Mouse (Mus musculus): ENCODE measurements around the gene Mgat5. TPM values are rescaled to one million over a fixed set of nuclear protein-coding genes. Genes with fewer than 3 reads are reported as not detected.
A peak's percentile ranks its signal among the peaks of the same experiment; 100 is the strongest.

The Mgat5 gene
- polyA plus RNA-seq, 1 experiment from 2014 or later, result 8.9 TPM

GRCm38 (mm10) chr1:127366111-127366510 is 161.3 kb downstream of the Mgat5 start:
- Histone ChIP-seq H3K4me3 (ENCODE audit: low read depth, low read length) (no peak overlapping the region), H3K9me3 (ENCODE audit: control insufficient read depth, low read depth, low read length) (no peaks in the 10 kb centered on the region), H3K4me1 (ENCODE audit: control insufficient read depth, insufficient read depth, low read length) (0 out of 2 replicates have a peak, but pooled peaks cover 2% of the 10 kb centered on the region), H3K27ac (ENCODE audit: low read length) (no peak overlapping the region), H3K9ac (replicated peaks; ENCODE audit: low read depth, low read length) (no peak overlapping the region), H3K27me3 (ENCODE audit: control insufficient read depth, insufficient read depth, low read length) (no peaks in the 10 kb centered on the region), H3K36me3 (ENCODE audit: control insufficient read depth, insufficient read depth, low read length) (no peaks in the 10 kb centered on the region; the same call in 1 of the 2 replicates), H3K4me2 (replicated peaks; ENCODE audit: low read depth, low read length) (no peak overlapping the region)
- no peak for ATAC-seq (ENCODE audit: insufficient number of reproducible peaks, insufficient read depth, low FRiP score, low read depth)
- WGBS, result 65% methylated on average over 10 of the region's 10 CpGs

- H3K36me3 ChIP-seq (ENCODE audit: control insufficient read depth, insufficient read depth, low read length), result no peaks in the 10 kb centered on the region; the same call in 1 of the 2 replicates
- H3K9me3 ChIP-seq (ENCODE audit: control insufficient read depth, low read depth, low read length), result no peaks in the 10 kb centered on the region
- WGBS, result 69% methylated on average over 8 of the region's 8 CpGs
- no peak for ATAC-seq (ENCODE audit: insufficient number of reproducible peaks, insufficient read depth, low FRiP score, low read depth)
- 0 out of 2 replicates have a peak, but pooled peaks cover 2% of the 10 kb centered on the region for H3K4me1 ChIP-seq (ENCODE audit: control insufficient read depth, insufficient read depth, low read length)
- H3K9ac ChIP-seq (replicated peaks; ENCODE audit: low read depth, low read length), result no peak overlapping the region
- no peaks in the 10 kb centered on the region for H3K27me3 ChIP-seq (ENCODE audit: control insufficient read depth, insufficient read depth, low read length)
- H3K4me2 ChIP-seq (replicated peaks; ENCODE audit: low read depth, low read length), result no peak overlapping the region
- no peak overlapping the region for H3K27ac ChIP-seq (ENCODE audit: low read length)
- H3K4me3 ChIP-seq (ENCODE audit: low read depth, low read length), result no peak overlapping the region
Measured at GRCm38 (mm10) chr1:127368513-127368912, 163.7 kb downstream of the Mgat5 start.

GRCm38 (mm10) chr1:127369538-127369937 is 164.7 kb downstream of the Mgat5 start:
- Histone ChIP-seq H3K9me3 (ENCODE audit: control insufficient read depth, low read depth, low read length) (no peaks in the 10 kb centered on the region), H3K27ac (ENCODE audit: low read length) (no peak overlapping the region), H3K36me3 (ENCODE audit: control insufficient read depth, insufficient read depth, low read length) (no peaks in the 10 kb centered on the region; the same call in 1 of the 2 replicates), H3K9ac (replicated peaks; ENCODE audit: low read depth, low read length) (no peak overlapping the region), H3K4me1 (ENCODE audit: control insufficient read depth, insufficient read depth, low read length) (0 out of 2 replicates have a peak, but pooled peaks cover 2% of the 10 kb centered on the region), H3K27me3 (ENCODE audit: control insufficient read depth, insufficient read depth, low read length) (no peaks in the 10 kb centered on the region), H3K4me2 (replicated peaks; ENCODE audit: low read depth, low read length) (no peak overlapping the region), H3K4me3 (ENCODE audit: low read depth, low read length) (no peak overlapping the region)
- 93% methylated on average over 5 of the region's 5 CpGs for WGBS
- ATAC-seq (ENCODE audit: insufficient number of reproducible peaks, insufficient read depth, low FRiP score, low read depth), result no peak

- no peak for ATAC-seq (ENCODE audit: insufficient number of reproducible peaks, insufficient read depth, low FRiP score, low read depth)
- no peaks in the 10 kb centered on the region for H3K4me1 ChIP-seq (ENCODE audit: control insufficient read depth, insufficient read depth, low read length)
- H3K4me2 ChIP-seq (replicated peaks; ENCODE audit: low read depth, low read length), result no peak overlapping the region
- WGBS, result 72% methylated on average over 4 of the region's 4 CpGs
- no peak overlapping the region for H3K9ac ChIP-seq (replicated peaks; ENCODE audit: low read depth, low read length)
- no peak overlapping the region for H3K27ac ChIP-seq (ENCODE audit: low read length)
- H3K27me3 ChIP-seq (ENCODE audit: control insufficient read depth, insufficient read depth, low read length), result no peaks in the 10 kb centered on the region
- no peak overlapping the region for H3K4me3 ChIP-seq (ENCODE audit: low read depth, low read length)
- no peaks in the 10 kb centered on the region; the same call in 1 of the 2 replicates for H3K36me3 ChIP-seq (ENCODE audit: control insufficient read depth, insufficient read depth, low read length)
- no peaks in the 10 kb centered on the region for H3K9me3 ChIP-seq (ENCODE audit: control insufficient read depth, low read depth, low read length)
Measured at GRCm38 (mm10) chr1:127372096-127372495, 167.3 kb downstream of the Mgat5 start.

GRCm38 (mm10) chr1:127373559-127373958 is 168.7 kb downstream of the Mgat5 start:
- no peaks in the 10 kb centered on the region for H3K4me1 ChIP-seq (ENCODE audit: control insufficient read depth, insufficient read depth, low read length)
- H3K36me3 ChIP-seq (ENCODE audit: control insufficient read depth, insufficient read depth, low read length), result no peaks in the 10 kb centered on the region; the same call in 1 of the 2 replicates
- WGBS, result 73% methylated on average over 5 of the region's 5 CpGs
- H3K9ac ChIP-seq (replicated peaks; ENCODE audit: low read depth, low read length), result no peak overlapping the region
- H3K27ac ChIP-seq (ENCODE audit: low read length), result no peak overlapping the region
- no peak for ATAC-seq (ENCODE audit: insufficient number of reproducible peaks, insufficient read depth, low FRiP score, low read depth)
- H3K4me2 ChIP-seq (replicated peaks; ENCODE audit: low read depth, low read length), result no peak overlapping the region
- no peaks in the 10 kb centered on the region for H3K27me3 ChIP-seq (ENCODE audit: control insufficient read depth, insufficient read depth, low read length)
- no peak overlapping the region for H3K4me3 ChIP-seq (ENCODE audit: low read depth, low read length)
- no peaks in the 10 kb centered on the region for H3K9me3 ChIP-seq (ENCODE audit: control insufficient read depth, low read depth, low read length)

- H3K27ac ChIP-seq (ENCODE audit: low read length), result no peak overlapping the region
- ATAC-seq (ENCODE audit: insufficient number of reproducible peaks, insufficient read depth, low FRiP score, low read depth), result 0 out of 2 replicates have a peak, but pooled peaks have one; percentile 37
- no peak overlapping the region for H3K4me3 ChIP-seq (ENCODE audit: low read depth, low read length)
- H3K36me3 ChIP-seq (ENCODE audit: control insufficient read depth, insufficient read depth, low read length), result no peaks in the 10 kb centered on the region; the same call in 1 of the 2 replicates
- H3K4me2 ChIP-seq (replicated peaks; ENCODE audit: low read depth, low read length), result no peak overlapping the region
- no peaks in the 10 kb centered on the region for H3K9me3 ChIP-seq (ENCODE audit: control insufficient read depth, low read depth, low read length)
- H3K9ac ChIP-seq (replicated peaks; ENCODE audit: low read depth, low read length), result no peak overlapping the region
- WGBS, result 48% methylated on average over 3 of the region's 3 CpGs
- no peaks in the 10 kb centered on the region for H3K4me1 ChIP-seq (ENCODE audit: control insufficient read depth, insufficient read depth, low read length)
- no peaks in the 10 kb centered on the region for H3K27me3 ChIP-seq (ENCODE audit: control insufficient read depth, insufficient read depth, low read length)
Measured at GRCm38 (mm10) chr1:127374157-127374556, 169.3 kb downstream of the Mgat5 start.

- peaks cover 3% of the 10 kb centered on the region; the same call in 1 of the 2 replicates for H3K4me1 ChIP-seq (ENCODE audit: control insufficient read depth, insufficient read depth, low read length)
- H3K27ac ChIP-seq (ENCODE audit: low read length), result no peak overlapping the region
- no peak overlapping the region for H3K4me3 ChIP-seq (ENCODE audit: low read depth, low read length)
- H3K36me3 ChIP-seq (ENCODE audit: control insufficient read depth, insufficient read depth, low read length), result peaks cover 3% of the 10 kb centered on the region; the same call in 1 of the 2 replicates
- H3K27me3 ChIP-seq (ENCODE audit: control insufficient read depth, insufficient read depth, low read length), result no peaks in the 10 kb centered on the region
- 44% methylated on average over 4 of the region's 4 CpGs for WGBS
- H3K9ac ChIP-seq (replicated peaks; ENCODE audit: low read depth, low read length), result no peak overlapping the region
- no peak overlapping the region for H3K4me2 ChIP-seq (replicated peaks; ENCODE audit: low read depth, low read length)
- no peak for ATAC-seq (ENCODE audit: insufficient number of reproducible peaks, insufficient read depth, low FRiP score, low read depth)
- H3K9me3 ChIP-seq (ENCODE audit: control insufficient read depth, low read depth, low read length), result no peaks in the 10 kb centered on the region
Measured at GRCm38 (mm10) chr1:127380140-127380539, 175.3 kb downstream of the Mgat5 start.

- no peaks in the 10 kb centered on the region for H3K27me3 ChIP-seq (ENCODE audit: control insufficient read depth, insufficient read depth, low read length)
- ATAC-seq (ENCODE audit: insufficient number of reproducible peaks, insufficient read depth, low FRiP score, low read depth), result no peak
- no peak overlapping the region; the same call in 1 of the 2 replicates for H3K27ac ChIP-seq (ENCODE audit: low read length)
- no peak overlapping the region for H3K4me3 ChIP-seq (ENCODE audit: low read depth, low read length)
- no peaks in the 10 kb centered on the region for H3K9me3 ChIP-seq (ENCODE audit: control insufficient read depth, low read depth, low read length)
- 52% methylated on average over 13 of the region's 13 CpGs for WGBS
- H3K4me2 ChIP-seq (replicated peaks; ENCODE audit: low read depth, low read length), result no peak overlapping the region
- peaks cover 3% of the 10 kb centered on the region; the same call in 1 of the 2 replicates for H3K4me1 ChIP-seq (ENCODE audit: control insufficient read depth, insufficient read depth, low read length)
- H3K36me3 ChIP-seq (ENCODE audit: control insufficient read depth, insufficient read depth, low read length), result peaks cover 3% of the 10 kb centered on the region; the same call in 1 of the 2 replicates
- no peak overlapping the region for H3K9ac ChIP-seq (replicated peaks; ENCODE audit: low read depth, low read length)
Measured at GRCm38 (mm10) chr1:127380749-127381501, 176.1 kb downstream of the Mgat5 start.

Measured in stomach, embryonic 14.5 days (tissue).